Mouse (Mus musculus) heart, embryonic 12.5 days (tissue): ENCODE results near the gene Gm49321. TPM values are rescaled to one million over a fixed set of nuclear protein-coding genes. Genes with fewer than 3 reads are reported as not detected.

ENCODE experiments used
- ATAC-seq: fragments of 200-750 bp; cut with Nextera tagmentation; 2 replicates; pipeline ENCODE4 v1.8.0; 2017; ENCODE audit warnings: moderate TSS enrichment, moderate library complexity; ENCODE audit not compliant: insufficient number of reproducible peaks, low FRiP score
- H3K27ac ChIP-seq: fragments of 300-500 bp; sonication (generic); 2 replicates; pipeline ENCODE4 v1.5.1; 2016; ENCODE audit warnings: mild to moderate bottlenecking, moderate library complexity; ENCODE audit not compliant: poor library complexity, severe bottlenecking
- H3K27me3 ChIP-seq: fragments of 300-500 bp; sonication (generic); replicated peaks from 2 replicates; pipeline ENCODE4 v1.6.1; 2016; ENCODE audit warnings: mild to moderate bottlenecking, moderate library complexity
- H3K36me3 ChIP-seq: fragments of 300-500 bp; sonication (generic); 2 replicates; pipeline ENCODE4 v1.6.1; 2016; ENCODE audit warnings: mild to moderate bottlenecking, moderate library complexity
- H3K4me1 ChIP-seq: fragments of 300-500 bp; sonication (generic); replicated peaks from 2 replicates; pipeline ENCODE4 v1.6.1; 2016; ENCODE audit warnings: mild to moderate bottlenecking
- H3K4me2 ChIP-seq: fragments of 300-500 bp; sonication (generic); 2 replicates; pipeline ENCODE4 v1.6.1; 2016; ENCODE audit warnings: mild to moderate bottlenecking, moderate library complexity
- H3K4me3 ChIP-seq: fragments of 300-500 bp; sonication (generic); 2 replicates; pipeline ENCODE4 v1.5.1; 2016; ENCODE audit warnings: mild to moderate bottlenecking
- H3K9ac ChIP-seq: fragments of 300-500 bp; sonication (generic); 2 replicates; pipeline ENCODE4 v1.6.1; 2016; ENCODE audit warnings: mild to moderate bottlenecking, moderate library complexity
- H3K9me3 ChIP-seq: fragments of 300-500 bp; sonication (generic); replicated peaks from 2 replicates; pipeline ENCODE4 v1.6.1; 2016; ENCODE audit warnings: mild to moderate bottlenecking, moderate library complexity
- WGBS: fragments of 180-500 bp; shearing (Covaris S2); methylation state at CpG from one replicate; pipeline ENCODE4 v1.1.7; 2016; 5-methylcytosine and 5-hydroxymethylcytosine counted together
- polyA plus RNA-seq: library from polyadenylated mRNA; unstranded; fragments of >200 nt; fragmentation: Nextera tagmentation; extraction: Ambion mirVana; gene quantifications from 2 replicates; pipeline ENCODE4 v1.2.1, GENCODE M21; 2016

Gm49321 gene
- polyA plus RNA-seq, 1 experiment from 2014 or later = 7.8 TPM

GRCm38 (mm10) chr12:73949318-73950058 is 12.0 kb downstream of the Gm49321 start:
- H3K27ac ChIP-seq = peak overlapping the region; percentile 60
- peak overlapping the region; percentile 71 for H3K9ac ChIP-seq

GRCm38 (mm10) chr12:73952879-73953278 is 15.4 kb downstream of the Gm49321 start:
- H3K4me3 ChIP-seq = peak overlapping the region; percentile 47
- no peaks in the 10 kb centered on the region for H3K9me3 ChIP-seq
- WGBS = 7% methylated on average over 15 of the region's 15 CpGs
- H3K27me3 ChIP-seq = no peaks in the 10 kb centered on the region
- peak overlapping the region; percentile 72 for H3K4me2 ChIP-seq
- peak overlapping the region; percentile 60 for H3K9ac ChIP-seq
- H3K4me1 ChIP-seq = peaks cover 32% of the 10 kb centered on the region
- peak overlapping the region; percentile 47; the same call in 1 of the 2 replicates for H3K27ac ChIP-seq
- peak; percentile 47; the same call in 1 of the 2 replicates for ATAC-seq
- H3K36me3 ChIP-seq = peaks cover 9% of the 10 kb centered on the region; the same call in 1 of the 2 replicates

More at GRCm38 (mm10) chr12:73949318-73950058, 12.0 kb downstream of the Gm49321 start:
- Histone ChIP-seq H3K4me2 (peak overlapping the region; percentile 70), H3K27me3 (no peaks in the 10 kb centered on the region), H3K9me3 (no peaks in the 10 kb centered on the region), H3K4me3 (peak overlapping the region; percentile 51), H3K4me1 (peaks cover 24% of the 10 kb centered on the region), H3K36me3 (peaks cover 21% of the 10 kb centered on the region)
- peak; percentile 76 for ATAC-seq
- 4% methylated on average over 46 of the region's 46 CpGs for WGBS

- Histone ChIP-seq H3K9ac (peak overlapping the region; percentile 64), H3K9me3 (no peaks in the 10 kb centered on the region), H3K4me3 (peak overlapping the region; percentile 47), H3K4me2 (peak overlapping the region; percentile 72), H3K27me3 (no peaks in the 10 kb centered on the region), H3K36me3 (0 out of 2 replicates have a peak, but pooled peaks cover 4% of the 10 kb centered on the region), H3K27ac (peak overlapping the region; percentile 47), H3K4me1 (peaks cover 31% of the 10 kb centered on the region)
- WGBS = 28% methylated on average over 14 of the region's 14 CpGs
- ATAC-seq = no peak
These were observed 16.1 kb downstream of the Gm49321 start for GRCm38 (mm10) chr12:73953420-73954186.

- Histone ChIP-seq H3K36me3 (no peaks in the 10 kb centered on the region), H3K27ac (no peak overlapping the region), H3K4me1 (peaks cover 23% of the 10 kb centered on the region), H3K9me3 (no peaks in the 10 kb centered on the region), H3K4me2 (no peak overlapping the region), H3K9ac (no peak overlapping the region), H3K27me3 (no peaks in the 10 kb centered on the region), H3K4me3 (no peak overlapping the region)
- ATAC-seq = no peak
- WGBS = 52% methylated on average over 5 of the region's 5 CpGs
These were observed 17.3 kb downstream of the Gm49321 start for GRCm38 (mm10) chr12:73954785-73955184.

GRCm38 (mm10) chr12:73957676-73958075 is 20.2 kb downstream of the Gm49321 start:
- no peak for ATAC-seq
- H3K9me3 ChIP-seq = no peaks in the 10 kb centered on the region
- 89% methylated on average over 3 of the region's 3 CpGs for WGBS
- no peak overlapping the region for H3K4me2 ChIP-seq
- H3K4me1 ChIP-seq = peaks cover 21% of the 10 kb centered on the region
- no peak overlapping the region for H3K9ac ChIP-seq
- H3K27ac ChIP-seq = no peak overlapping the region
- H3K4me3 ChIP-seq = no peak overlapping the region
- no peaks in the 10 kb centered on the region for H3K27me3 ChIP-seq
- no peaks in the 10 kb centered on the region for H3K36me3 ChIP-seq

- H3K27me3 ChIP-seq = no peaks in the 10 kb centered on the region
- no peak overlapping the region for H3K9ac ChIP-seq
- H3K4me1 ChIP-seq = peaks cover 14% of the 10 kb centered on the region
- no peak overlapping the region for H3K4me2 ChIP-seq
- no peaks in the 10 kb centered on the region for H3K9me3 ChIP-seq
- H3K27ac ChIP-seq = no peak overlapping the region
- no peaks in the 10 kb centered on the region for H3K36me3 ChIP-seq
- WGBS = 70% methylated on average over 2 of the region's 2 CpGs
- no peak overlapping the region for H3K4me3 ChIP-seq
- ATAC-seq = no peak
These were observed 21.4 kb downstream of the Gm49321 start for GRCm38 (mm10) chr12:73958830-73959229.

- 1% methylated on average over 60 of the region's 60 CpGs for WGBS
These were observed 27.1 kb downstream of the Gm49321 start, which contains the start of gene Snapc1 for GRCm38 (mm10) chr12:73964291-73965281. Gene Snapc1 (plus strand): TSS chr12:73964481.

GRCm38 (mm10) chr12:73969142-73969541 is 31.7 kb downstream of the Gm49321 start:
- H3K9ac ChIP-seq = no peak overlapping the region
- no peaks in the 10 kb centered on the region for H3K27me3 ChIP-seq
- no peak overlapping the region for H3K4me3 ChIP-seq
- WGBS = 91% methylated on average over 8 of the region's 8 CpGs
- no peak overlapping the region for H3K4me2 ChIP-seq
- peaks cover 8% of the 10 kb centered on the region for H3K4me1 ChIP-seq
- ATAC-seq = no peak
- H3K27ac ChIP-seq = no peak overlapping the region
- H3K36me3 ChIP-seq = peaks cover 58% of the 10 kb centered on the region
- peaks cover 11% of the 10 kb centered on the region for H3K9me3 ChIP-seq

More at GRCm38 (mm10) chr12:73964291-73965281, 27.1 kb downstream of the Gm49321 start, which contains the start of gene Snapc1:
- Histone ChIP-seq H3K9ac (peak within 1 kb of the TSS; percentile 93), H3K4me1 (peaks cover 8% of the 10 kb centered on the region), H3K4me3 (peak within 1 kb of the TSS; percentile 81), H3K27ac (peak within 1 kb of the TSS; percentile 53), H3K4me2 (peak within 1 kb of the TSS; percentile 91), H3K9me3 (no peaks in the 10 kb centered on the region), H3K27me3 (no peaks in the 10 kb centered on the region), H3K36me3 (peaks cover 20% of the 10 kb centered on the region)
- ATAC-seq = peak; percentile 99

- no peak for ATAC-seq
- Histone ChIP-seq H3K36me3 (peaks cover 85% of the 10 kb centered on the region), H3K27me3 (no peaks in the 10 kb centered on the region), H3K9ac (no peak overlapping the region), H3K27ac (no peak overlapping the region), H3K4me2 (no peak overlapping the region), H3K9me3 (peaks cover 11% of the 10 kb centered on the region), H3K4me3 (no peak overlapping the region), H3K4me1 (no peaks in the 10 kb centered on the region)
- WGBS = 84% methylated on average over 6 of the region's 6 CpGs
These were observed 37.1 kb downstream of the Gm49321 start for GRCm38 (mm10) chr12:73974584-73974983.

GRCm38 (mm10) chr12:73978144-73978543 is 40.7 kb downstream of the Gm49321 start:
- ATAC-seq = no peak
- Histone ChIP-seq H3K27me3 (no peaks in the 10 kb centered on the region), H3K4me1 (0 out of 2 replicates have a peak, but pooled peaks cover 4% of the 10 kb centered on the region), H3K9me3 (no peaks in the 10 kb centered on the region), H3K4me2 (no peak overlapping the region), H3K9ac (no peak overlapping the region), H3K4me3 (no peak overlapping the region), H3K36me3 (peaks cover 75% of the 10 kb centered on the region), H3K27ac (no peak overlapping the region)
- 88% methylated on average over 3 of the region's 3 CpGs for WGBS
